8 mouse cellular contexts compared by ENCODE assay signal in the genomic region with DNA sequence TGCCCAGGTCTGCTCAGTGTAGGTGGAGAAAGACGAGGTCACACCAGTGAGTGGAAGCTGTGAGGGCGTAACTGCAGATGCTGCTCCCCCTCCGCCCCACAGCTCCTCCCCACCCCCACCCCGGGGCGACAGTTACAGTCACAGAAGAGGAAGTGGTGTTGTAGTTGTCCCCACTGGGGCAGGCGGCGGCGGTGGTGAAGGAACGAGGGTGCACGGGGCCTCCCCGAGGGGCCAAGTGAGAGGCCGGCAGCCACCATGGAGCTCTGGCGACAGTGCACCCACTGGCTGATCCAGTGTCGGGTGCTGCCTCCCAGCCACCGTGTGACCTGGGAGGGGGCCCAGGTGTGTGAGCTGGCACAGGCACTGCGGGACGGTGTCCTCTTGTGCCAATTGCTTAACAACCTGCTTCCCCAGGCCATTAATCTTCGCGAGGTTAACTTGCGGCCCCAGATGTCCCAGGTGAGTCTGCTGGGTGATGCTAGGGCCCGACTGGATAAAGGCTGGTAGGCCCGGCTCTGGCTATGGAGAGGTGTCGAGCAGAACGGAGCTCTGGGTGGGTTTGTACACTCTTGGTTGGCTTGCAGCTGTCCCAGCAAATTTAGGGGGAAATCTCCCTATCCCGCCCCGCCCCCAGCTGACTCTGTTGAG. TPM values are rescaled to one million over a fixed set of nuclear protein-coding genes. Genes with fewer than 3 reads are reported as not detected.
A peak's percentile ranks its signal among the peaks of the same experiment; 100 is the strongest.
DNase-seq lines count a peak whose midpoint lies in the region; ATAC-seq lines count a peak whose summit lies in the region.
"Had no signal": no experiment of that assay in that cellular context is flagged by ENCODE, and none has a peak within 500 bp of the region (broad histone marks: within the 10 kb centered on the region; RNA-seq: fewer than 3 reads in every experiment).

Vav1 (plus strand) TSS at position 158 of the 648 bp plus-strand sequence.

- H3K9me3 ChIP-seq in forebrain, embryonic 10.5 days: no peaks in the 10 kb centered on the region
- H3K9me3 ChIP-seq: embryonic facial prominence, embryonic 12.5 days had no signal

- H3K27ac ChIP-seq in forebrain, embryonic 10.5 days: no peak within 1 kb of the TSS
- H3K27ac ChIP-seq: embryonic facial prominence, embryonic 12.5 days had no signal

- no peaks in the 10 kb centered on the region for H3K36me3 ChIP-seq in forebrain, embryonic 10.5 days (replicated peaks)
- H3K36me3 ChIP-seq: embryonic facial prominence, embryonic 12.5 days had no signal

- 70% methylated on average over 26 of the region's 26 CpGs for WGBS in forebrain, embryonic 10.5 days

- peak; percentile 31 for ATAC-seq in megakaryocyte-erythroid progenitor cell, adult 5-6 weeks (replicated peaks; ENCODE audit: low FRiP score, low TSS enrichment, poor library complexity, severe bottlenecking)

- DNase-seq in 416B (ENCODE audit: low read depth) (peak; percentile 83), A20 (ENCODE audit: low read depth, low spot score) (peak; percentile 94)
- peak; percentile 91 for DNase-seq in induced T-regulatory cell, adult 2 months (ENCODE audit: low read depth)
- DNase-seq in forebrain, embryonic 10.5 days (ENCODE audit: extremely low spot score, low spot score): no peak
- DNase-seq in kidney, postnatal 14 days: no peak
- no peak for DNase-seq in layer of hippocampus, adult 18-20 months (ENCODE audit: low spot score in 2 of 2)

- H3K27me3 ChIP-seq in forebrain, embryonic 10.5 days (ENCODE audit: poor library complexity, severe bottlenecking): peaks cover 43% of the 10 kb centered on the region

- no peak within 1 kb of the TSS for H3K4me3 ChIP-seq in forebrain, embryonic 10.5 days
- H3K4me3 ChIP-seq: embryonic facial prominence, embryonic 12.5 days had no signal

- peaks cover 23% of the 10 kb centered on the region for H3K4me1 ChIP-seq in forebrain, embryonic 10.5 days

RNA-seq across cellular contexts. Expression of gene Vav1, which starts in this region (rescaled TPM):
- 39.2 and 44.7 TPM in 2 replicates for total RNA-seq in megakaryocyte-erythroid progenitor cell, adult 5-6 weeks (2014; fragmentation: Nextera tagmentation)
- total RNA-seq in megakaryocyte-erythroid progenitor cell, adult 5-6 weeks (2017): 86.4 and 126 TPM in 2 replicates
- polyA plus RNA-seq in forebrain, embryonic 10.5 days (2016; fragmentation: Nextera tagmentation; extraction: Ambion mirVana): 1.4 and 1.7 TPM in 2 replicates
- 1 to 10 TPM; 3.9 to 4.2 TPM for total RNA-seq in layer of hippocampus, adult 18-20 months (2021)

Comparison
In these comparisons a context has a peak if more than half of its experiments do, and no peak if none do; other contexts are left out.
1. RNA of gene Vav1 (total RNA-seq): 39.2 to 126 TPM in megakaryocyte-erythroid progenitor cell, adult 5-6 weeks; 3.9 to 4.2 TPM in layer of hippocampus, adult 18-20 months; every median in the first group is over 4 times any median in the second.
2. DNase-seq: peak in 416B (single experiment), A20 (single experiment) and induced T-regulatory cell, adult 2 months (single experiment); none in forebrain, embryonic 10.5 days (single experiment), kidney, postnatal 14 days (single experiment) and layer of hippocampus, adult 18-20 months (0 of 2).